Mouse (Mus musculus): ENCODE results near the gene S100a6. TPM values are rescaled to one million over a fixed set of nuclear protein-coding genes. Genes with fewer than 3 reads are reported as not detected.

Gene S100a6
- polyA plus RNA-seq, 1 experiment from 2014 or later: 11.6 TPM

GRCm38 (mm10) chr3:90647291-90647690, 34.6 kb downstream of the S100a6 start:
- H3K36me3 ChIP-seq: no peaks in the 10 kb centered on the region
- no peaks in the 10 kb centered on the region for H3K9me3 ChIP-seq (replicated peaks)
- no peaks in the 10 kb centered on the region for H3K27me3 ChIP-seq (ENCODE audit: low read depth, poor library complexity, severe bottlenecking)
- H3K4me3 ChIP-seq: no peak overlapping the region
- H3K27ac ChIP-seq: no peak overlapping the region
- WGBS: 89% methylated on average over 1 of the region's 1 CpGs
- no peaks in the 10 kb centered on the region for H3K4me1 ChIP-seq
- no peak for DNase-seq (ENCODE audit: low spot score)

- no peak overlapping the region for H3K4me3 ChIP-seq
- H3K4me1 ChIP-seq: no peaks in the 10 kb centered on the region
- no peaks in the 10 kb centered on the region for H3K36me3 ChIP-seq
- H3K9me3 ChIP-seq (replicated peaks): no peaks in the 10 kb centered on the region
- no peak overlapping the region for H3K27ac ChIP-seq
- 0 out of 2 replicates have a peak, but pooled peaks cover under 1% of the 10 kb centered on the region for H3K27me3 ChIP-seq (ENCODE audit: low read depth, poor library complexity, severe bottlenecking)
- no peak for DNase-seq (ENCODE audit: low spot score)
Observed at GRCm38 (mm10) chr3:90648981-90649380, 36.3 kb downstream of the S100a6 start.

- no peak for DNase-seq (ENCODE audit: low spot score)
- Histone ChIP-seq H3K4me1 (no peaks in the 10 kb centered on the region), H3K4me3 (no peak overlapping the region), H3K36me3 (no peaks in the 10 kb centered on the region), H3K27ac (no peak overlapping the region), H3K9me3 (replicated peaks) (no peaks in the 10 kb centered on the region), H3K27me3 (ENCODE audit: low read depth, poor library complexity, severe bottlenecking) (0 out of 2 replicates have a peak, but pooled peaks cover 4% of the 10 kb centered on the region)
- WGBS: 95% methylated on average over 2 of the region's 2 CpGs
Observed at GRCm38 (mm10) chr3:90649832-90650231, 37.1 kb downstream of the S100a6 start.

GRCm38 (mm10) chr3:90652878-90653508, 40.3 kb downstream of the S100a6 start:
- H3K4me1 ChIP-seq: no peaks in the 10 kb centered on the region
- H3K27ac ChIP-seq: no peak overlapping the region
- DNase-seq (ENCODE audit: low spot score): peak; percentile 77
- WGBS: 35% methylated on average over 5 of the region's 5 CpGs
- no peaks in the 10 kb centered on the region for H3K9me3 ChIP-seq (replicated peaks)
- no peak overlapping the region for H3K4me3 ChIP-seq
- 0 out of 2 replicates have a peak, but pooled peaks cover 4% of the 10 kb centered on the region for H3K27me3 ChIP-seq (ENCODE audit: low read depth, poor library complexity, severe bottlenecking)
- H3K36me3 ChIP-seq: no peaks in the 10 kb centered on the region

GRCm38 (mm10) chr3:90653717-90654116, 41.0 kb downstream of the S100a6 start, which contains the start of gene S100a7a:
TSS of gene S100a7a (plus strand) at chr3:90654017.
- no peak within 1 kb of the TSS for H3K4me3 ChIP-seq
- H3K36me3 ChIP-seq: no peaks in the 10 kb centered on the region
- H3K27me3 ChIP-seq (ENCODE audit: low read depth, poor library complexity, severe bottlenecking): 0 out of 2 replicates have a peak, but pooled peaks cover 4% of the 10 kb centered on the region
- no peaks in the 10 kb centered on the region for H3K4me1 ChIP-seq
- no peak within 1 kb of the TSS for H3K27ac ChIP-seq
- DNase-seq (ENCODE audit: low spot score): no peak
- H3K9me3 ChIP-seq (replicated peaks): no peaks in the 10 kb centered on the region

- no peak for DNase-seq (ENCODE audit: low spot score)
- Histone ChIP-seq H3K27me3 (ENCODE audit: low read depth, poor library complexity, severe bottlenecking) (0 out of 2 replicates have a peak, but pooled peaks cover 4% of the 10 kb centered on the region), H3K36me3 (no peaks in the 10 kb centered on the region), H3K9me3 (replicated peaks) (no peaks in the 10 kb centered on the region), H3K4me1 (no peaks in the 10 kb centered on the region), H3K4me3 (no peak overlapping the region), H3K27ac (no peak overlapping the region)
- WGBS: 78% methylated on average over 4 of the region's 4 CpGs
Observed at GRCm38 (mm10) chr3:90657405-90657804, 44.7 kb downstream of the S100a6 start.

GRCm38 (mm10) chr3:90659364-90660044, 46.8 kb downstream of the S100a6 start:
- Histone ChIP-seq H3K4me3 (no peak overlapping the region), H3K4me1 (no peaks in the 10 kb centered on the region), H3K27me3 (ENCODE audit: low read depth, poor library complexity, severe bottlenecking) (no peaks in the 10 kb centered on the region), H3K36me3 (no peaks in the 10 kb centered on the region), H3K9me3 (replicated peaks) (no peaks in the 10 kb centered on the region), H3K27ac (no peak overlapping the region)
- DNase-seq (ENCODE audit: low spot score): no peak

GRCm38 (mm10) chr3:90664219-90664618, 51.5 kb downstream of the S100a6 start:
- no peaks in the 10 kb centered on the region for H3K27me3 ChIP-seq (ENCODE audit: low read depth, poor library complexity, severe bottlenecking)
- H3K4me3 ChIP-seq: no peak overlapping the region
- no peak overlapping the region for H3K27ac ChIP-seq
- DNase-seq (ENCODE audit: low spot score): no peak
- H3K36me3 ChIP-seq: no peaks in the 10 kb centered on the region
- no peaks in the 10 kb centered on the region for H3K4me1 ChIP-seq
- H3K9me3 ChIP-seq (replicated peaks): no peaks in the 10 kb centered on the region
- WGBS: 79% methylated on average over 2 of the region's 2 CpGs

- H3K4me3 ChIP-seq: no peak within 1 kb of the TSS
- H3K36me3 ChIP-seq: no peaks in the 10 kb centered on the region
- no peaks in the 10 kb centered on the region for H3K9me3 ChIP-seq (replicated peaks)
- H3K4me1 ChIP-seq: no peaks in the 10 kb centered on the region
- H3K27ac ChIP-seq: no peak within 1 kb of the TSS
- H3K27me3 ChIP-seq (ENCODE audit: low read depth, poor library complexity, severe bottlenecking): no peaks in the 10 kb centered on the region
- WGBS: 77% methylated on average over 8 of the region's 8 CpGs
- no peak for DNase-seq (ENCODE audit: low spot score)
Observed at GRCm38 (mm10) chr3:90668846-90669245, 56.2 kb downstream of the S100a6 start, which contains the start of gene S100a8. TSS of gene S100a8 (plus strand) at chr3:90668978.

Other genes with a start within 250 kb of the S100a6 start
- gene Slc27a3, start 222.9 kb upstream of the S100a6 start, polyA plus RNA-seq (2016; fragmentation: Nextera tagmentation; extraction: Ambion mirVana): 37.4 and 41.9 TPM in 2 replicates
- 53.3 and 53.5 TPM in 2 replicates for gene Ints3, start 179.3 kb upstream of the S100a6 start, polyA plus RNA-seq (2016; fragmentation: Nextera tagmentation; extraction: Ambion mirVana)
- 3.5 and 4.7 TPM in 2 replicates for gene Npr1, start 147.0 kb upstream of the S100a6 start, polyA plus RNA-seq (2016; fragmentation: Nextera tagmentation; extraction: Ambion mirVana)
- gene Ilf2, start 136.8 kb upstream of the S100a6 start, polyA plus RNA-seq (2016; fragmentation: Nextera tagmentation; extraction: Ambion mirVana): 374 and 379 TPM in 2 replicates
- 49.1 and 60.3 TPM in 2 replicates for gene Snapin, start 121.8 kb upstream of the S100a6 start, polyA plus RNA-seq (2016; fragmentation: Nextera tagmentation; extraction: Ambion mirVana)
- 175 and 194 TPM in 2 replicates for gene Chtop, start 103.4 kb upstream of the S100a6 start, polyA plus RNA-seq (2016; fragmentation: Nextera tagmentation; extraction: Ambion mirVana)
- gene S100a1, start 98.5 kb upstream of the S100a6 start, polyA plus RNA-seq (2016; fragmentation: Nextera tagmentation; extraction: Ambion mirVana): 4.6 and 5.3 TPM in 2 replicates
- gene S100a13, start 98.4 kb upstream of the S100a6 start, polyA plus RNA-seq (2016; fragmentation: Nextera tagmentation; extraction: Ambion mirVana): 8.5 and 10.3 TPM in 2 replicates
- 0.30 TPM in 1 of 2 replicates, not detected in the other for gene S100a14, start 86.0 kb upstream of the S100a6 start, polyA plus RNA-seq (2016; fragmentation: Nextera tagmentation; extraction: Ambion mirVana)
- 40.1 and 40.8 TPM in 2 replicates for gene S100a16, start 75.6 kb upstream of the S100a6 start, polyA plus RNA-seq (2016; fragmentation: Nextera tagmentation; extraction: Ambion mirVana)
- gene S100a3, start 52.3 kb upstream of the S100a6 start, polyA plus RNA-seq (2016; fragmentation: Nextera tagmentation; extraction: Ambion mirVana): 0.98 TPM in 1 of 2 replicates, not detected in the other
- gene S100a2, start 22.6 kb upstream of the S100a6 start, polyA plus RNA-seq (2016; fragmentation: Nextera tagmentation; extraction: Ambion mirVana): not detected in 2 replicates
- not detected in 2 replicates for gene Gm42674, start 11.0 kb upstream of the S100a6 start, polyA plus RNA-seq (2016; fragmentation: Nextera tagmentation; extraction: Ambion mirVana)
- gene S100a4, start 9.1 kb upstream of the S100a6 start, polyA plus RNA-seq (2016; fragmentation: Nextera tagmentation; extraction: Ambion mirVana): 0.34 and 0.64 TPM in 2 replicates
- gene S100a5, start 4.4 kb upstream of the S100a6 start, polyA plus RNA-seq (2016; fragmentation: Nextera tagmentation; extraction: Ambion mirVana): not detected in 2 replicates
- gene S100a7a, start 41.1 kb downstream of the S100a6 start, polyA plus RNA-seq (2016; fragmentation: Nextera tagmentation; extraction: Ambion mirVana): not detected in 2 replicates
- gene S100a8, start 56.1 kb downstream of the S100a6 start, polyA plus RNA-seq (2016; fragmentation: Nextera tagmentation; extraction: Ambion mirVana): 1.2 TPM in 1 of 2 replicates, not detected in the other
- 0.73 TPM in 1 of 2 replicates, not detected in the other for gene S100a9, start 82.8 kb downstream of the S100a6 start, polyA plus RNA-seq (2016; fragmentation: Nextera tagmentation; extraction: Ambion mirVana)
- gene Pglyrp4, start 114.0 kb downstream of the S100a6 start, polyA plus RNA-seq (2016; fragmentation: Nextera tagmentation; extraction: Ambion mirVana): not detected in 2 replicates
- not detected in 2 replicates for gene Gm5849, start 165.0 kb downstream of the S100a6 start, polyA plus RNA-seq (2016; fragmentation: Nextera tagmentation; extraction: Ambion mirVana)

All from limb, embryonic 10.5 days (tissue).